Mouse (Mus musculus) kidney, embryonic 16.5 days (tissue): ENCODE data around the gene Cys1. TPM values are rescaled to one million over a fixed set of nuclear protein-coding genes. Genes with fewer than 3 reads are reported as not detected.
"Not testable (repeated sequence)": the region's sequence is repeated elsewhere in the genome, so short reads cannot be mapped to it uniquely, and the experiment has no call there.

Experiments used
- ATAC-seq: fragments of 200-750 bp; cut with Nextera tagmentation; 2 replicates; pipeline ENCODE4 v1.8.0; 2017; ENCODE audit warnings: moderate TSS enrichment; ENCODE audit not compliant: low FRiP score, low TSS enrichment
- H3K27ac ChIP-seq: fragments of 300-500 bp; sonication (generic); 2 replicates; pipeline ENCODE4 v1.5.1; 2014; ENCODE audit warnings: low read length
- H3K27me3 ChIP-seq: fragments of 300-500 bp; sonication (generic); 2 replicates; pipeline ENCODE4 v1.6.1; 2014; ENCODE audit warnings: low read length, control low read depth, mixed read lengths; ENCODE audit not compliant: insufficient read depth
- H3K36me3 ChIP-seq: fragments of 300-500 bp; sonication (generic); 2 replicates; pipeline ENCODE4 v1.6.1; 2014; ENCODE audit warnings: low read length, control low read depth, mixed read lengths; ENCODE audit not compliant: insufficient read depth
- H3K4me1 ChIP-seq: fragments of 300-500 bp; sonication (generic); 2 replicates; pipeline ENCODE4 v1.6.1; 2014; ENCODE audit warnings: low read length, control low read depth, mixed read lengths; ENCODE audit not compliant: insufficient read depth
- H3K4me2 ChIP-seq: fragments of 300-500 bp; sonication (generic); replicated peaks from 2 replicates; pipeline ENCODE4 v1.6.1; 2014; ENCODE audit warnings: low read depth, low read length
- H3K4me3 ChIP-seq: fragments of 300-500 bp; sonication (generic); 2 replicates; pipeline ENCODE4 v1.5.1; 2014; ENCODE audit warnings: mild to moderate bottlenecking, low read length
- H3K9ac ChIP-seq: fragments of 300-500 bp; sonication (generic); replicated peaks from 2 replicates; pipeline ENCODE4 v1.6.1; 2014; ENCODE audit warnings: low read length
- H3K9me3 ChIP-seq: fragments of 300-500 bp; sonication (generic); 2 replicates; pipeline ENCODE4 v1.6.1; 2016; ENCODE audit warnings: low read length, control low read depth
- WGBS: fragments of 180-500 bp; shearing (Covaris S2); extraction: QIAGEN DNeasy Blood & Tissue Kit; methylation state at CpG from one replicate; pipeline ENCODE4 v1.1.7; 2014; 5-methylcytosine and 5-hydroxymethylcytosine counted together
- polyA plus RNA-seq: library from polyadenylated mRNA; unstranded; fragments of >200 nt; fragmentation: Nextera tagmentation; extraction: Ambion mirVana; gene quantifications from 2 replicates; pipeline ENCODE4 v1.2.1, GENCODE M21; 2015

Cys1 gene
- polyA plus RNA-seq, 1 experiment from 2014 or later = 11.1 TPM

GRCm38 (mm10) chr12:24709831-24710508 lies 28.4 kb upstream of the Cys1 start:
- H3K4me3 ChIP-seq = peak overlapping the region; percentile 94
- H3K27me3 ChIP-seq = no peaks in the 10 kb centered on the region
- peak overlapping the region; percentile 90 for H3K27ac ChIP-seq
- H3K4me2 ChIP-seq = peak overlapping the region; percentile 76
- no peaks in the 10 kb centered on the region for H3K9me3 ChIP-seq
- H3K9ac ChIP-seq = peak overlapping the region; percentile 89
- H3K4me1 ChIP-seq = peaks cover 37% of the 10 kb centered on the region
- peaks cover 34% of the 10 kb centered on the region for H3K36me3 ChIP-seq
- WGBS = 32% methylated on average over 5 of the region's 5 CpGs
- 0 out of 2 replicates have a peak, but pooled peaks have one; percentile 20 for ATAC-seq

GRCm38 (mm10) chr12:24709409-24709808 lies 27.8 kb upstream of the Cys1 start:
- 14% methylated on average over 6 of the region's 6 CpGs for whole genome bisulfite sequencing
- H3K4me1 ChIP-seq = peaks cover 37% of the 10 kb centered on the region
- H3K27me3 ChIP-seq = no peaks in the 10 kb centered on the region
- peaks cover 31% of the 10 kb centered on the region for H3K36me3 ChIP-seq
- no peaks in the 10 kb centered on the region for H3K9me3 ChIP-seq
- peak overlapping the region; percentile 76 for H3K4me2 ChIP-seq
- peak overlapping the region; percentile 89 for H3K9ac ChIP-seq
- peak overlapping the region; percentile 94 for H3K4me3 ChIP-seq
- ATAC-seq = no peak
- peak overlapping the region; percentile 90 for H3K27ac ChIP-seq

GRCm38 (mm10) chr12:24708824-24709218 lies 27.2 kb upstream of the Cys1 start:
- peak overlapping the region; percentile 90 for H3K27ac ChIP-seq
- peaks cover 37% of the 10 kb centered on the region for H3K4me1 ChIP-seq
- no peaks in the 10 kb centered on the region for H3K9me3 ChIP-seq
- peak overlapping the region; percentile 89 for H3K9ac ChIP-seq
- peaks cover 26% of the 10 kb centered on the region for H3K36me3 ChIP-seq
- H3K4me2 ChIP-seq = peak overlapping the region; percentile 76
- no peaks in the 10 kb centered on the region for H3K27me3 ChIP-seq
- under 1% methylated on average over 17 of the region's 17 CpGs for WGBS
- peak overlapping the region; percentile 94 for H3K4me3 ChIP-seq
- ATAC-seq = no peak

GRCm38 (mm10) chr12:24707954-24708823 lies 26.6 kb upstream of the Cys1 start, which contains the start of gene Rrm2:
TSS of gene Rrm2 (plus strand) at chr12:24708241.
- Histone ChIP-seq H3K4me1 (peaks cover 37% of the 10 kb centered on the region), H3K9me3 (no peaks in the 10 kb centered on the region), H3K9ac (peak within 1 kb of the TSS; percentile 89), H3K27ac (peak within 1 kb of the TSS; percentile 90), H3K4me3 (peak within 1 kb of the TSS; percentile 94), H3K27me3 (no peaks in the 10 kb centered on the region), H3K36me3 (peaks cover 26% of the 10 kb centered on the region), H3K4me2 (peak within 1 kb of the TSS; percentile 76)
- peak; percentile 90 for ATAC-seq
- under 1% methylated on average over 83 of the region's 83 CpGs for WGBS

GRCm38 (mm10) chr12:24707480-24707802 lies 25.8 kb upstream of the Cys1 start:
- H3K9ac ChIP-seq = peak overlapping the region; percentile 89
- 0% methylated on average over 9 of the region's 9 CpGs for WGBS
- H3K4me2 ChIP-seq = peak overlapping the region; percentile 76
- H3K27me3 ChIP-seq = no peaks in the 10 kb centered on the region
- peak; percentile 0; the same call in 1 of the 2 replicates for ATAC-seq
- H3K36me3 ChIP-seq = peaks cover 20% of the 10 kb centered on the region
- H3K27ac ChIP-seq = peak overlapping the region; percentile 34
- H3K4me3 ChIP-seq = peak overlapping the region; percentile 94
- peaks cover 37% of the 10 kb centered on the region for H3K4me1 ChIP-seq
- no peaks in the 10 kb centered on the region for H3K9me3 ChIP-seq

GRCm38 (mm10) chr12:24706764-24707479 lies 25.3 kb upstream of the Cys1 start:
- Histone ChIP-seq H3K4me1 (peaks cover 37% of the 10 kb centered on the region), H3K27me3 (no peaks in the 10 kb centered on the region), H3K36me3 (peaks cover 15% of the 10 kb centered on the region), H3K9me3 (no peaks in the 10 kb centered on the region), H3K4me3 (peak overlapping the region; percentile 94), H3K27ac (peak overlapping the region; percentile 34), H3K9ac (peak overlapping the region; percentile 89), H3K4me2 (peak overlapping the region; percentile 76)
- under 1% methylated on average over 27 of the region's 27 CpGs for WGBS
- peak; percentile 21; the same call in 1 of the 2 replicates for ATAC-seq

GRCm38 (mm10) chr12:24705502-24706263 lies 24.1 kb upstream of the Cys1 start:
- H3K27ac ChIP-seq = no peak overlapping the region
- 81% methylated on average over 15 of the region's 15 CpGs for WGBS

GRCm38 (mm10) chr12:24703013-24703412 lies 21.4 kb upstream of the Cys1 start:
- Histone ChIP-seq H3K9ac (no peak overlapping the region), H3K27me3 (no peaks in the 10 kb centered on the region), H3K36me3 (no peaks in the 10 kb centered on the region), H3K9me3 (no peaks in the 10 kb centered on the region), H3K27ac (no peak overlapping the region), H3K4me1 (peaks cover 15% of the 10 kb centered on the region), H3K4me2 (no peak overlapping the region), H3K4me3 (no peak overlapping the region)
- 89% methylated on average over 3 of the region's 3 CpGs for WGBS
- no peak for ATAC-seq

More at GRCm38 (mm10) chr12:24705502-24706263, 24.1 kb upstream of the Cys1 start:
- Histone ChIP-seq H3K4me2 (no peak overlapping the region), H3K4me3 (no peak overlapping the region), H3K9ac (no peak overlapping the region), H3K9me3 (no peaks in the 10 kb centered on the region), H3K27me3 (no peaks in the 10 kb centered on the region), H3K4me1 (peaks cover 31% of the 10 kb centered on the region), H3K36me3 (0 out of 2 replicates have a peak, but pooled peaks cover 4% of the 10 kb centered on the region)
- no peak for ATAC-seq

- ATAC-seq, H3K4me3 ChIP-seq: not testable (repeated sequence)
- 89% methylated on average over 9 of the region's 9 CpGs for WGBS
Measured at GRCm38 (mm10) chr12:24701621-24702020, 20.0 kb upstream of the Cys1 start.

More at GRCm38 (mm10) chr12:24701621-24702020, 20.0 kb upstream of the Cys1 start:
- not testable (repeated sequence) for H3K4me1 ChIP-seq, H3K9ac ChIP-seq, H3K9me3 ChIP-seq, H3K27me3 ChIP-seq, H3K4me2 ChIP-seq, H3K27ac ChIP-seq, H3K36me3 ChIP-seq
